Mouse (Mus musculus): ENCODE data around the gene Mrpl44. TPM values are rescaled to one million over a fixed set of nuclear protein-coding genes. Genes with fewer than 3 reads are reported as not detected.
A peak's percentile ranks its signal among the peaks of the same experiment; 100 is the strongest.

Gene Mrpl44
- polyA plus RNA-seq, 1 experiment, result 7.4 TPM

DNA sequence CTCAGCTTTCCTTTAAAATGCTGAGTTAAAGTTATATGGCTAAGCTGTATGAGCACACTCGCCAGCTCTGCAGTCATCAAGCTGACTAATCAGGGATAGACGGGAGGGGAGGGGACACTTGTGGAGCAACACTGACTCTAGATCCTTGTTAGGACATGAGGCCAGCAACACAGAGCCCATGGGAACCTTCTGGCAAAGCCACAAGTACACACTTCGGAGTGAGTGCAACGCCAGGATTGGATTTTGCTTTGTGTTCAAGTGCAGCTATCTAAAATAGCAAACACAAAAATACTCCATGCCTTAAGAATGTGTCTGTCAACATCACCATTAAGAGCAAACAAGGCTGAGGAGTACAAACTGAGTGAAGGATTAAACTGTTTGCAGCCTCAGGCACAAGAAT is 29.8 kb upstream of the Mrpl44 start:
- Histone ChIP-seq H3K27ac (ENCODE audit: insufficient read depth, low read length) (no peak overlapping the region), H3K36me3 (ENCODE audit: control insufficient read depth, insufficient read depth, low read length) (no peaks in the 10 kb centered on the region), H3K4me1 (ENCODE audit: control insufficient read depth, insufficient read depth, insufficient read length) (peaks cover 3% of the 10 kb centered on the region; the same call in 1 of the 2 replicates), H3K27me3 (ENCODE audit: control insufficient read depth, insufficient read depth, low read length) (no peaks in the 10 kb centered on the region), H3K4me3 (ENCODE audit: extremely low read depth, insufficient read depth, insufficient read length) (no peak overlapping the region)
- DNase-seq (ENCODE audit: low read depth in 1 of 2, low spot score in 2 of 2), result no peak
- TF ChIP-seq POLR2A (IDR thresholded peaks at IDR 0.05; ENCODE audit: low read depth, low read length) (no peak), CTCF (IDR thresholded peaks at IDR 0.05; ENCODE audit: extremely low read depth, insufficient read depth, insufficient read length, insufficient replicate concordance) (no peak)
- 85% methylated on average over 4 of the region's 4 CpGs for WGBS

DNA sequence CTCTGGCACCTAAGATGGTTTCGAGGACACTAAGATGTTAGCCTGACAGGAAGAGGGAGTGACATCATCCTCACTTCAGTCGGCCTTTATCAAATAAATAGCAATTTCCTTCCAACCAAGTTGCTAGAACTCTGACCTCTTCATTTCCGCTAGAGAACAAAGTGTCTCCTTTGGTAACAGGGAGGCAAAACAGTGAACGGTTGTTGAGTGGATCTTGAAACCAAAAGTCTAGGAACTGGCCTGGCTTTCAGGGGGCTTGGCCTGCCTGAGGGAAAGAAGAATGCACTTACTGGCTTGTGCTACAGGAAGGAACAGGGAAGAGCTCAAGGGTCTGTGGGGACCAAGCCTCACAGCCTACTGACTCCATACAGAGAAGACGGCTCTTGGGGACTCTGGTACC is 24.6 kb upstream of the Mrpl44 start:
- WGBS, result 35% methylated on average over 5 of the region's 5 CpGs
- no peak overlapping the region for H3K4me3 ChIP-seq (ENCODE audit: extremely low read depth, insufficient read depth, insufficient read length)
- H3K4me1 ChIP-seq (ENCODE audit: control insufficient read depth, insufficient read depth, insufficient read length), result peaks cover 23% of the 10 kb centered on the region
- H3K36me3 ChIP-seq (ENCODE audit: control insufficient read depth, insufficient read depth, low read length), result no peaks in the 10 kb centered on the region
- peak overlapping the region; percentile 68 for H3K27ac ChIP-seq (ENCODE audit: insufficient read depth, low read length)
- TF ChIP-seq POLR2A (IDR thresholded peaks at IDR 0.05; ENCODE audit: low read depth, low read length), result no peak
- TF ChIP-seq CTCF (IDR thresholded peaks at IDR 0.05; ENCODE audit: extremely low read depth, insufficient read depth, insufficient read length, insufficient replicate concordance), result no peak
- H3K27me3 ChIP-seq (ENCODE audit: control insufficient read depth, insufficient read depth, low read length), result no peaks in the 10 kb centered on the region
- DNase-seq (ENCODE audit: low read depth in 1 of 2, low spot score in 2 of 2), result no peak

- DNase-seq (ENCODE audit: low read depth in 1 of 2, low spot score in 2 of 2), result no peak
- TF ChIP-seq CTCF (IDR thresholded peaks at IDR 0.05; ENCODE audit: extremely low read depth, insufficient read depth, insufficient read length, insufficient replicate concordance) (no peak), POLR2A (IDR thresholded peaks at IDR 0.05; ENCODE audit: low read depth, low read length) (no peak)
- no peaks in the 10 kb centered on the region for H3K27me3 ChIP-seq (ENCODE audit: control insufficient read depth, insufficient read depth, low read length)
- peaks cover 25% of the 10 kb centered on the region for H3K4me1 ChIP-seq (ENCODE audit: control insufficient read depth, insufficient read depth, insufficient read length)
- no peak overlapping the region for H3K4me3 ChIP-seq (ENCODE audit: extremely low read depth, insufficient read depth, insufficient read length)
- no peaks in the 10 kb centered on the region for H3K36me3 ChIP-seq (ENCODE audit: control insufficient read depth, insufficient read depth, low read length)
- peak overlapping the region; percentile 68 for H3K27ac ChIP-seq (ENCODE audit: insufficient read depth, low read length)
- WGBS, result 33% methylated on average over 7 of the region's 7 CpGs
Observed at GRCm38 (mm10) chr1:79752015-79752695, 23.7 kb upstream of the Mrpl44 start.

DNA sequence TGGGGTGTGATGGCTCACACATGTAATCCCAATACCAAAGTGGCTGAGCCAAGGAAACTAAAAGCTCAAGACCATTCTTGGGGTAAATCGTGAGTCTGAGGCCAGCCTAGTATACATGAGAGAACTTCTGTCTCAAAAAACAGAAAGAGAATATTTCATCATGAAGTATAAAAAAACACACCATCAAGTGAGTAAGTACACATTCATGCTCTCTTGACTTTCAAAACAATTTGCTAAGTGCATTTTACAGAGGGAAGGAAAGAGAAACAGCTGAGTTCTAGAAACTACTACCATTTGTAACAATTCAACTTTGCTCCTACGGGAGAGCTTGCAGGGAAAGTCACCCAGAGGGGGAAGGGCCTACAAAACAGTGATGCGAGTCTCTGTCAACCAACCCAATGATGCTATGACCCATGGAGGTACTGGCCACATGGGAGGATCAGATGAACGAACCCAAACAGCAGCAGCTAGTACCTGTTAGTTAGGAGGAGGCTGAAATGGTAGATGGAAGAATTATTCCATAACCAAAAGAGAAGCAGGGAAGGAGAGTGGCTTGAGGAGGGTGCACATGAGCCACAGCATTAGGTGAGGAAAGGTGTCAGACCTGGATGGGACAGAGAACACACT is 23.0 kb upstream of the Mrpl44 start:
- TF ChIP-seq CTCF (IDR thresholded peaks at IDR 0.05; ENCODE audit: extremely low read depth, insufficient read depth, insufficient read length, insufficient replicate concordance) (no peak), POLR2A (IDR thresholded peaks at IDR 0.05; ENCODE audit: low read depth, low read length) (no peak)
- H3K27me3 ChIP-seq (ENCODE audit: control insufficient read depth, insufficient read depth, low read length), result no peaks in the 10 kb centered on the region
- 70% methylated on average over 4 of the region's 4 CpGs for WGBS
- no peak overlapping the region for H3K4me3 ChIP-seq (ENCODE audit: extremely low read depth, insufficient read depth, insufficient read length)
- H3K27ac ChIP-seq (ENCODE audit: insufficient read depth, low read length), result peak overlapping the region; percentile 74
- peaks cover 25% of the 10 kb centered on the region for H3K4me1 ChIP-seq (ENCODE audit: control insufficient read depth, insufficient read depth, insufficient read length)
- H3K36me3 ChIP-seq (ENCODE audit: control insufficient read depth, insufficient read depth, low read length), result no peaks in the 10 kb centered on the region
- DNase-seq (ENCODE audit: low read depth in 1 of 2, low spot score in 2 of 2), result no peak

DNA sequence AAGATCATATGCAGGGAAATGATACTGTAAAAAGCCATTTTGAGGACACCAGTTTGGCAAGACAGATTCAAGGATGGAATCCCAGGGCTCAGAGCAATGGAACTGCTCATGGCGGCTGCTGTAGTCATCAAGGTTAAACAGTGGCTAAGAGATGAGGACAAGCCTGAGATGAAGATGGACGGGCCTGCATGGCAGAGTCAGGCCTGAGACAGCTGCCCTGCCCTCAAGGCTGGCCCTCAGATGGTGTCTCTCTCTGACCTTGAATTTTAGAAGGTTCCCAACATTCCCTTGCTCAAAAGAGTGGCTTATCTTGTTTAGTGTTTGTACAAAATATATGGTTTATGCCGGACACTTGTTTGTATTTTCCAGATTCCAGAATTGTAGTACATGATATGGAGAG is 22.4 kb upstream of the Mrpl44 start:
- Histone ChIP-seq H3K4me3 (ENCODE audit: extremely low read depth, insufficient read depth, insufficient read length) (no peak overlapping the region), H3K36me3 (ENCODE audit: control insufficient read depth, insufficient read depth, low read length) (no peaks in the 10 kb centered on the region), H3K27me3 (ENCODE audit: control insufficient read depth, insufficient read depth, low read length) (no peaks in the 10 kb centered on the region), H3K4me1 (ENCODE audit: control insufficient read depth, insufficient read depth, insufficient read length) (peaks cover 25% of the 10 kb centered on the region), H3K27ac (ENCODE audit: insufficient read depth, low read length) (no peak overlapping the region)
- TF ChIP-seq POLR2A (IDR thresholded peaks at IDR 0.05; ENCODE audit: low read depth, low read length) (no peak), CTCF (IDR thresholded peaks at IDR 0.05; ENCODE audit: extremely low read depth, insufficient read depth, insufficient read length, insufficient replicate concordance) (no peak)
- no peak for DNase-seq (ENCODE audit: low read depth in 1 of 2, low spot score in 2 of 2)
- 89% methylated on average over 3 of the region's 3 CpGs for WGBS

DNA sequence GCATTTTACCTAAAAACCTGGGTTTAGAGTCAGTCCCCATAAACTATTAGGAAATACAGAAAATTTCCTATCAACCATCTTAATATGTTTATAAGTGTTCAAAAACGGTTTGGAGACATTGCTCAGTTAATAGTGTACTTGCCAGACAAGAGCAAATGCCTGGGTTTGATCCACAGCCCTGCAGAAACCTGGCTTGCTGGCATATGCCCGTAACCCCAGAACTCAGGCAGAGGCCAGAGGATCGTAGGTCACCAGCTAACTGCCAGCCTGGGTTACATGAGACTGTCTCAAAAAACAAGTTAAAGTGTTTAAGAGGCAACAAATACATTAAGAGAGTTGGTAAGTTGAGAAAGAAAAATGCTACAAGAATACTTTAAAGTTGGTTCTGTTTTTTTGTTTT is 20.9 kb upstream of the Mrpl44 start:
- no peak overlapping the region for H3K4me3 ChIP-seq (ENCODE audit: extremely low read depth, insufficient read depth, insufficient read length)
- peaks cover 21% of the 10 kb centered on the region for H3K4me1 ChIP-seq (ENCODE audit: control insufficient read depth, insufficient read depth, insufficient read length)
- H3K36me3 ChIP-seq (ENCODE audit: control insufficient read depth, insufficient read depth, low read length), result no peaks in the 10 kb centered on the region
- TF ChIP-seq CTCF (IDR thresholded peaks at IDR 0.05; ENCODE audit: extremely low read depth, insufficient read depth, insufficient read length, insufficient replicate concordance), result no peak
- no peak overlapping the region for H3K27ac ChIP-seq (ENCODE audit: insufficient read depth, low read length)
- H3K27me3 ChIP-seq (ENCODE audit: control insufficient read depth, insufficient read depth, low read length), result no peaks in the 10 kb centered on the region
- no peak for DNase-seq (ENCODE audit: low read depth in 1 of 2, low spot score in 2 of 2)
- 89% methylated on average over 3 of the region's 3 CpGs for WGBS

DNA sequence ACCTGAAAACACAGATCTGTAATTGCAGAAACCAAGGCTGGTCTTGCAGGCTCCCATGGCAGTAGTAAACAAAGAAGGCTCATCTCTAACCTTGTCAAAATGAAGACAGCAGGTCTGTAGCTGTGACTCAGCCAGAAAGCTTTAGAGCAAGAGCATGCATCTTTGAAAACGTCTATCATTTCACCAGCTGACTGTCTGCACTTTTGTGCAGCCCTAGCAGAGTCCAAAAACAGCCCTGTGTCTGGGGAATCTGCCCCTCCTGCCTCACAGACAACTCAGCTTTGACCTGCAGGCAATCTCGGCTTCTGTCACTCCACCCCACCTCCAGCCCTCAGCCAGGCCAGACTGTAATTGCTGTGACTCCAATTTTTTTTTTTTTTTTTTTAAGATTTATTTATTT is 20.4 kb upstream of the Mrpl44 start:
- Histone ChIP-seq H3K4me1 (ENCODE audit: control insufficient read depth, insufficient read depth, insufficient read length) (peaks cover 21% of the 10 kb centered on the region), H3K4me3 (ENCODE audit: extremely low read depth, insufficient read depth, insufficient read length) (no peak overlapping the region), H3K36me3 (ENCODE audit: control insufficient read depth, insufficient read depth, low read length) (no peaks in the 10 kb centered on the region), H3K27me3 (ENCODE audit: control insufficient read depth, insufficient read depth, low read length) (no peaks in the 10 kb centered on the region), H3K27ac (ENCODE audit: insufficient read depth, low read length) (no peak overlapping the region)
- no peak for TF ChIP-seq CTCF (IDR thresholded peaks at IDR 0.05; ENCODE audit: extremely low read depth, insufficient read depth, insufficient read length, insufficient replicate concordance)
- no peak for TF ChIP-seq POLR2A (IDR thresholded peaks at IDR 0.05; ENCODE audit: low read depth, low read length)
- no peak for DNase-seq (ENCODE audit: low read depth in 1 of 2, low spot score in 2 of 2)
- 65% methylated on average over 2 of the region's 2 CpGs for WGBS
